Mouse (Mus musculus) G1E (cell line): ENCODE results near the gene Heatr4.

Source experiments
- CTCF ChIP-seq: IDR thresholded peaks from 2 replicates; pipeline ENCODE4 v1.5.1; 2012; ENCODE audit warnings: low read depth, low read length, inconsistent platforms, mixed read lengths
- GATA1 ChIP-seq: IDR thresholded peaks from 2 replicates; pipeline ENCODE4 v1.6.1; 2012; ENCODE audit warnings: borderline replicate concordance, low read length, inconsistent platforms, mixed read lengths
- GATA2 ChIP-seq: IDR thresholded peaks from 2 replicates; pipeline ENCODE4 v1.6.1; 2012; ENCODE audit warnings: low read depth, low read length, inconsistent platforms, borderline replicate concordance
- POLR2AphosphoS5 ChIP-seq: IDR thresholded peaks from 2 replicates; pipeline ENCODE4 v1.6.1; 2012; ENCODE audit warnings: low read depth, low read length, inconsistent platforms; ENCODE audit not compliant: insufficient replicate concordance
- TAL1 ChIP-seq: conservative IDR thresholded peaks from 2 replicates; pipeline ENCODE4 v1.6.1; 2012; ENCODE audit warnings: low read depth, low read length, inconsistent platforms, mixed read lengths

DNA sequence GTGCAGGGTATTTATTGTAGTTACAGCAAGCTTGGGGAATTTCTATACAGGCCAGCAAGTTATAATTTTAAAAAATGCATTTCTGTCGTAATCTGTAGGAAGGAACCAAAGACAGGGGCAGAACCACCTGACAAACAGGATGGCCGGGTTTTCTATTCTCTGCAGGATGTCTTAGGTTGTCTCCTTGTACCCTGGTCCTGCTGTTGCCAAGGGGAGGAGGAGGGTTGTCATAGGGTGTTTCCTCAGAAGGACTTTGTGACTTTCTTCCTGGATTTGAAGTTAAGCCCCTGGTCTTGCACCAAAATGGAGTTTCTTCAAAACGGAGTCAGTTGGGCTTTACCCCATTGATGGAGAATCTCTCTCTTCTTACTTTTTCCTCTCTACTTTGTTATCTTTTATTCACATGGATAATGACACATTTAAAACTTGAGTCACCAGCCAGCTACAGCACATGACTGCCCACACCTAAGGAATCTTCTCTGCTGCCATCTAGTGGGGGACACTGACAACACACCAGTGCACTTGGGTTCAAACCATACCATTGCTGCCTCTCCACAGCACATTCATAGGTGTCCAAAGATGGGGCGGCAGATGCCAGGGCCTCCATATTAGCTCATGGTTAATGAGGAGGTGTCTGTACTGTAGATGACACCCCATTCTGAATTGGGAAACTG is 46.1 kb upstream of the Heatr4 start:
- peak; percentile 97 for TF ChIP-seq CTCF
- TF ChIP-seq TAL1 = no peak
- TF ChIP-seq GATA1 = no peak
- no peak for TF ChIP-seq POLR2AphosphoS5
- no peak for TF ChIP-seq GATA2
